Mouse (Mus musculus): ENCODE measurements at regions not wholly inside any gene's neighbourhood (a gene's known extent, or its start where the extent isn't known, plus 50 kb on each side); places are given as distances from the start of the nearest gene placed in this dataset.

DNA sequence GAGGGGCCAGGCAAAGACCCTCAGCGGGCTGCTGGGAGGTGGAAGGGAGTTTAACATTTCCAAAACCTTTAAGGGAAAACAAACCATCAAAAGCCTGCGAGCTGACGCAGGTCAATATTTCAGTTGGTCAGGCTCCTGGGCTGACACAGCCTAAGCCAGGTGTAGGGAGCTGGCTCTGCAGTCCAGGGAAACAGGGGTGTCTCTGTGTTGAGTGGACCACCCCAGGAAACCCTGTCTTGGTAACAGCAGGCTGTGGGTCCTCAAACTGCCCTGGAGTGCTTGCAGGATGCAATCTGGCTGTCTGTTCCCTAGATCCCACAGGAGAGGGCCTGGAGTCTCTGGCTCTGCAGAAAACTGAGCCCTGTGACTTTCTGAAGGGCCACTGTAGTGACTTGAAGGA is 236.2 kb upstream of the Tle3 start:
- DNase-seq (ENCODE audit: low spot score) = no peak

DNA sequence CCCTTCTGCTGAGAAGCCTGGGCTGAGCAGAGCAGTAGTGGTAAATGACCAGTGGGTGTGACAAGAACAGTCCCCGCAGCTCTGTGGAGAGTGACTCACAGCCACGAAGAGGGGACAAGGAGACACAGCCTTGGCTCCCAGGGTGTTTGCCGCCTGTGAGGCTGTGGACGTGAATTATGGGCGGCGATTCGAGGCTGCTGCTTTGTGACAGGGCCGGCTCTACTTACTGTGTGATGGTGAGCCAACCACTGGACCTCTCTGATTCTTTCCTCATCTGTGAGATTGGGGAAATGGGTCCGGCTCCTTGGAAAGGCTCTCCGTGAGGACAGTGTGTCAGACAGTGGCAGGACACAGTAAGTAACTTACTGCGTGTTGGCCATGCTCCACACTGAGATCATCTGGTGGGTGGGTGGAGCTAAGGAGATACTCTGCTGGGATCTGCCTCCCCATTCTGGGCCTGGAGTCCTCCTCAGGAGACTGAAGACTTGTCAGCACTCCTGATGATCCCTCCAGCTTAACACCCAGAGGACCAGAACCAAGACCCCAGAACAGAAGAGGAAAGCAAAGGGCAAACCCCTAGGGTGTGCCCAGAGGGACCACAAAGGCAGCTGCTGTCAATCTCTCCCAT is 233.3 kb upstream of the Tle3 start:
- DNase-seq (ENCODE audit: low spot score) = no peak

DNA sequence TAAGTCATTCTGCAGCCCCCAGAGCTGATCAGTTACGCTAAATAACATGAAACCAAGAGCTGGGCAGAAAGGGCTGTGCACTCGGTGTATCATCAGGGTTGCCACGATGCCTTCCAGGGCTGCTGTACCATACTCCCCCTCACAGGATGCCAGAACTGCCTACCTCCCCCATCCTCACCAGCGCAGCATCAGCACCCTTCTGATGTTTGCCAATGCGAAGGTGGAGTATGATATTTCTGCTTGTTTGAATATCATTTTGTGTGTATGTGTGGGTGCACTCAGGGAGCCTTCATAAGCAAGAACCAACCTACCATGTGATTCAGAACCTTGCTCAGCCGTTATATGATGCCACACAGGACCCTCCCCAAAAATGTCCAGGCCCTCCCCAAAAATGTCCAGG is 229.1 kb upstream of the Tle3 start:
- DNase-seq (ENCODE audit: low spot score) = no peak

DNA sequence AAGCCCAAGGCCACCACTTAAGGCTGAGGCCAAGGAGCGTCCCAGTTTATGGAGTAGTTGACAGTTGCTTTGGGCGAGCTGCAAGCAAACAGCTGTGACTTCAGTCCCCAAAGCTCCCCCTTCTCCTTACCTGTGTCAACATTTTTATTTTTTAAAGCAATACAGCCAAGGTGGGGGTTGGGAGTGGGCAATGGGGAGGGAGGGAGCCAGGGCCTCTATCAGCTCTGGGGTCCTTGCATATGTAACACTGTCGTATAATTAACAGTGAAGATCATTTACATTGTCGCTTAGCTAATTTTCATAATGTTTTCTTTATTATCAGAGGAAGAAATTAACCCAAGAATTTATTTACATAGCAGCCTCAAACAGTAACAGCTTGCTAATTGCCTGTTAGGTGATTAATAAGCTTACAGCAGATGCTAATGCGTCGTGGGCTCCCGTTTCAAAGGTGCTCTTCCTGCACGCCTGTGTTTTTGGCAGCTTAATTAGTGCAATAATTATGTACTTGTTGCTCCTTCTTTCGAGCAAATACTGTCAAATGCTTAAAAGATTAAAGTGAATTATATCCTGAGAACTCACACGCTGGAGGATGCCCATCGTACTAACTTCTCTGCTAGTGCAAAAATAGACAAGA is 227.4 kb upstream of the Tle3 start:
- DNase-seq (ENCODE audit: low spot score) = no peak

DNA sequence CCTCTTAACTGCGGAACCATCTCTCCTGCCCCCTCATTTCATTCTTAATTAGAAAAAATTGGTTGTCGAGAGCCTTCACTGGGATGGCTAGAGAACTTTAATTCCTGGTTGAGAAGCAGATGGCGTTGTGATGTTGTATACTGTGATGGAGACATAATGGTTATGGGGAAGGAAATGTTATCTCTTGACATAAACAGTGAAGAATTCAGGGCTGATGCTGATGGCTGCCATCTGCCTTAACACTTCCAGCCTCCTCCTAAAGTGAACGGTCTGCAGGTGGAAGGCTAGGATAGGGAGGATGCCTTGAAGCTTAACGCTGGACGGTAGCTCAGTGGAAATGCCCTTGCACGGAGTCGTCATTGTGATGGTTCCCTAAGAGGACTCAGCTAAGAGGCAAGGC is 226.4 kb upstream of the Tle3 start:
- no peak for DNase-seq (ENCODE audit: low spot score)

DNA sequence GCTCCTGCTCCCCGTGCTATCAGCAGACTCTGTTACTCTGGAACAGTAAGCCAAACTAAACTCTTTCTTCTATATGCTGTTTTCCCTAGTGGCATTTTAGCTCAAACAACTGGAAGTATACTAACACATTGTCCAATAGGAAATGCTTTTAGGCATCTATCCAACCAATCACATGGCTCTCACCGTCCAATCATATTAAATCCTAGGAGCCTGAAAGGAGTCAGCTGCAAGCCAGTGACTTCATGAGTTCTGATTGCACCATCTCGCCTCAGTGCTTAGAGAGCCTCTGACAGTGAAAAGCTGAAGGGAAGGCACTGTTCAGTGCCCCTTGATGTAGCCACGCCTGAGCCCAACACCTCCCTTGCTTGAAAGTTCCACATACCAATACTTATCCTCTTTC is 221.0 kb upstream of the Tle3 start:
- DNase-seq (ENCODE audit: low spot score) = no peak

DNA sequence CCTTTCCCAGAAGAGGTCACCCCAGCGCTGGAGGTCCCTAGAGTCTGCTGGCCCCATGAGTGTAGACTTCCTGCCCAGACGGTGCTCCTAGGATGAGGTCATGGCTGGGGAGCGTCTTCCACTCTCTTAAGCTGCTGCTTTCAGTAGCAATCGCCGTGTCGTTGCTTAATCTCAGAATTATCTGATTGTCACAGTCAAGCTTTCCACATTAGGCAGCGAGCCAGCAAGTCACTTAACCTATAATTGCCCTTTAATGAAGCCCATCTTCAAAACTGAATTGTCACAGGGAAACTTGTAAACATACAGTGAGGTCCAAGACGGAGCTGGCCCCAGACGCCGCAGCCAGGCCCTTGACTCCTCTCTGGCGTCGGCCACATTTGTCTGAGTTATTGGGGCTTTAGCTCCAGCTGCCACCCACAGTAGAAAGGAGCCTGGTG is 220.2 kb upstream of the Tle3 start:
- DNase-seq (ENCODE audit: low spot score) = no peak

DNA sequence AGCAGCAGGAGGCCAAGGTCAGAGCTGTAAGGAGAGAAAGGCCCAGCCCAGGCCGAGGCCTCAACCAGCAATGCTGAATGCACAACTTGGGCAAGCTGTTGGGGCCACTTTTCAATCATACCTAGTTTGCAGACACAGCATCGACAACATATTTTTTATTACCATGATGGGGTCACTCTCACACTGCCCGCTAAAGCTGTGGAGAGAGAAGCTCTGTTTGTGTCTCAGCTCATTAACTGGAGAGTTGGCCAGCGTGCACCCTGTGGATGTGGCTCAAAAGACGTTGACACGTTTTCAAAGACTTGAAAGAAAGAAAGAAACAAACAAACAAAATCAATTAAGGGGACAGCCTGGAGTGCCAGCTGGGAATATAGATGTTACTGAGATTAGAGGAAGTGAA is 217.4 kb upstream of the Tle3 start:
- DNase-seq (ENCODE audit: low spot score) = no peak

DNA sequence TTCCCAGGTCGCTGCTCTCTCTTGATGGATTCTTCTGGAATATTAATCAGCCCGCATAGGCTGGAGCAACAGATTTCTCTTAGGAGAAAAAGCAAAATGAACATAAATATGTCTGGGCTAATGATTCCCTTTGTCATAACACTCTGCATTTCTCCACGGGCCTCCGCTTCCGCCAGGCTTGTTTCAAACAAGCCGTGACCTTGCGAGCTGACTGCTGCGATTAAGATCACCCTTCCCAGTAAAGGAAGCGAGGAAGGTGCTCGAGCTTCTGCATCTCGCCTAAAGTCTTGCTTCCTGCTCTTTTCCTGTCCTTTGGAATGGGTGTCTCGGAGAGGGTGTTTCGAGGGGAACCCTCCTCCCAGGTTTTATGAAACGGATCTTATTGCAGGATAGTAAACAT is 216.3 kb upstream of the Tle3 start:
- no peak for DNase-seq (ENCODE audit: low spot score)

DNA sequence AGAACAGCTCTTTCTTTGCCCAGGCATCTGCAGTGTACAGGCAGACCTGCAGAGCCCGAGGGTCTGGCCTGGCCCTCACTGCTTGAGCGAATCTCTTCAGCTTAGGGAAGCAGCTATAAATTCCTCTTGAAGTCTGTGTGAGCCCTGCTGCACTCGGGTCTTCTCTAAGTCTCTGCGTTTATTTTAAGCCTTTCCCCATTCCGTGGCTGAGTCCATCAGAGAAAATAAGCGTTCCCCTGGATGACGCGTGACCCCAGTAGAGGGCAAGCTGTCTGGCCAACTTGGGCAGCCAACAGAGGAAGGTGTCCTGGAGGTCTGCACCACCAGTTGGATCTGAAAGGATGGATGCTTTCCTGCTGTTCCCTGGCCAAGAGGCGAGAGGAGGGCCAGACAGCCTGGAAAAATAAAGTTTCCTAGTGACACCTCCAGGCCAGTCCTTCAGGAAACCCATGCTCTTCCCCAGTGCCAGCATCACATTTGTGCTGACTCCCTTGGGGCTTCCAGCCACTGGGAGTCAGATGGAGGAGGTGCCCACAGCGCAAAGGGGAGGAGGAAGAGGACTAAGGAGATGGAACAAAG is 213.9 kb upstream of the Tle3 start:
- no peak for DNase-seq (ENCODE audit: low spot score)

DNA sequence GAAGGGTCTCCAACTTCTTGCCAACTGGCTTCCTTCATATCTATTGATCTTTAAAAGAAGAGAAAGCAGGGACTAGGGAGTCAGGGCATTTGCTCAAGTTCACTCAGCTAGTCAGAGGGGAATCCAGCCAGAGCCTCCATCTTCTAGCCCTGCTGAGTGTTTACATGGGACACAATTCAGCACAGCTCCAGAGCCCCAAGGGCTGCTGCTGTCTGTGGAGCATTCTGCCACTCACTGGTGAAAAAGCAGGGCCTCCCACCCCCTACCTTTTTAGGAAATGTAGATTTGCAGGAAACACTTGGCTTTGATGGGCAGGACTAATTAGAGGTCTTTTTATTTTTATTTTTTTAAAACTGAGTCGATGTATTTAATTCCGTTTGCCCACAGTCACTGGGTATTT is 213.0 kb upstream of the Tle3 start:
- no peak for DNase-seq (ENCODE audit: low spot score)

DNA sequence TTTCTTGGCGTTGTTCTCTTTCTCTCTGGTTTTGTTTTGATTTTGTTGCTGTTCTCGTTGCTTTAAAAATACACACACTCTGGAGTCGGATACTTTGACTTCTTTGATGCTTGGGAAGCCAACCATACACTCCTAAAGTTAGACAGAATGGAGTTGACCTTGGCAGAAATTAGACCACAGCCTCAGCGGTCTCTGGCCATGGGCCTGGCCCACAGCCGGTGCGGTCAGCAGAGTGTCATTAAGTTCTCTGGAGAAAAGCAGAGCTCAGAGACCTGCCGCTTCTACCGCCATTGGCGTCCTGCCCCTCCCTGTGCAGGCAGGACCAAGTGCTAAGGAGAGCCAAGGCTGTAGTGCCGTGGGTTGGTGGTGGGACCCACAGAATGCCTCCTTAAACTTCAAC is 212.6 kb upstream of the Tle3 start:
- DNase-seq (ENCODE audit: low spot score) = no peak

DNA sequence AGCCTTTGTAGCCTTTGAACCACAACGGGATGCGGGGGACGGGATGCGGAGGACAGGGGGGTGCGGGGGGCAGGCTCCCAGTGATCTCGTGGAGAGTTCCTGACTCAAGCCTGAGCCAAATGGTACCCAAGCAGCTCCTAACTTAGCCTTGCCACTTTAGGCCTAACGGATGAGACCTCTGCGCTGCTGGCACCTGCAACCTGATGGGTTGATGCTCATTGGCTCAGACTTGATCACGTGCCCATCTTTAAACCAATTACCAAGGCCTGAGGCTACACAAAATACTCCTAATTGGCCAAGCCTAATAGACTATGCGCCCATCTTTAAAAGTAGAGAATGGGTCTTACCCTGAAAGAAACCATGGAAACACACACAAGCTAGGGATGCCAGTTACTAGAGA is 209.3 kb upstream of the Tle3 start:
- no peak for DNase-seq (ENCODE audit: low spot score)

DNA sequence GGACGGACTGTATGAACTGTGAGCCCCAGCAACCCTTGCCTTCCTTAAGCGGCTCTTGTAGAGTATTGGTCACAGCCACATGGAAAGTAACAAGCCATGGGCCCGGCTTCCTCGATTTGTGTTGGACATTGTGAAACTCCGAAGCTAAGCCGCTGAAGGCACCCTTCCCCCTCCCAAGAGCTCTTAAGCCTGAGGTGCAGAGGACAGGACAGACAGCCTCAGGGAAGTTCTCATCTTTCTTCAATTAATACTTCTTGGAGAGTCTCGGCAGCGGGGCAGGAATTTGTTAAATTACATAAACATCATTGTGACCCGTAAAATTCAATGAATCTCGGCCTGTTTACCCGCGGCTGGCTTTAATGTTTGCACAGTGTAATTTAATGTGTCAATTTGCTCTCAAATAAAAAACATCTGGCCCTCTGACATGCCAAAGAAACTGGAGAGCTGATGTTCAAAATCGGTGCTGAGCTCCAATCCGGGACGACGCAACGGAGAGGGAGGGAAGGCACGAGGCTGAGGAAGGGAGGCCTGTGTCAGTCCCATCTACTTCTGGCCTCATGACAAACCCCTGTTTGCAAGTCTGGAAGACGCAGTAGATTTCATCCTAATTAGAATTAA is 208.4 kb upstream of the Tle3 start:
- no peak for DNase-seq (ENCODE audit: low spot score)

DNA sequence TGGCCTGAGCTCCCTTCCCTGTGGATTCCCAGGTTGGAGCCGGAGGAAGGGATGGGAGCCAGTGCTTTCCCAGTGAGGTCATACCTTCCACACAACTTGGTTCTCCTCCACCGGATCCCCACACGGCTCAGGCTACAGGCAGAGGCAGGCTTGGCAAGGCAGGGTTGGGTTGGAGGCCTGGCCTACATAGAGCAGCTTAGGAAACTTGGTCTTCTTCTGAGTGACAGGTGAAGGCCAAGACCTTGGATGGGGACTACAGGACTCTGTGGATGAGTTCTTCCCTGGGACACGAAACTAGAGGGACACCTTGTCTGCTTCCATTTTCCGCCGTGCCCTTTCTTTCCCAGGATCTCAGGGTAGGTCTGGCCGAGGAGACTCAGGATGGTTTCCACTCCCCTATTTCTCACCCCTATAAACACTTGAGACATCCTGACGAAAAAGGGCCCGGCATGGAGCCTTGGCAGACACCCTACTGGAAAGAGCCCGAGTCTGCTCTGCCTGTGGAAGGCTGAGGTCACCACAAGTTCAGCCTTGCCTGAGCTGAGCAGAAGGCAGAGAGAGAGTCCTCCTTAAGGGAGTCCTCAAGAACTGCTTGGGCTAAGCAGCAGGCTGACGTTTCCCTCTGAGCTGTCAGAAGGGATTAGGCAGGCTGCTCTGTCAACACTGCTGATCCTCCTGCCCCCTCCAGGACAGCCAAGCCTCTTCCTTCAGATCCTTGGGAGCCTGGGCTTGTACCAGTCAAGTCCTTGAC is 207.5 kb upstream of the Tle3 start:
- DNase-seq (ENCODE audit: low spot score) = peak; percentile 35

DNA sequence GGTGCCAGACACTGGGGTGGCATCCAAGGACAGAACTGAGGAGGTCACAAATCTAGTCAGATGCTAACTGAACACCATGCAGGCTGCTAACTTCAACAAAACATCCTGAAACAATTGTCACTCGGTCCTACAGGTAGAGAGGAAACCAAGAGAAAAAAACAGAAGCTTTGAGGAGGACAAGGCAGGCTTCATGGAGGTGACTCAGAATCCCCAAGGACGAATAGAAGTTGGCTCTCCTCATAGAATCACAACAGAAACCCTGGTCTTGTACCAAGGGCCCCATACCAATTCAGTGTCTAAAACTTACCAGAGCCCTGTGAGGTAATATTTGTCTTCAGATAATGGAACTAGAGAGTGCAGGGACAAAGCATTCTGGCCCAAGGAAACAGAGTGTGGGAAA is 206.1 kb upstream of the Tle3 start:
- DNase-seq (ENCODE audit: low spot score) = no peak

DNA sequence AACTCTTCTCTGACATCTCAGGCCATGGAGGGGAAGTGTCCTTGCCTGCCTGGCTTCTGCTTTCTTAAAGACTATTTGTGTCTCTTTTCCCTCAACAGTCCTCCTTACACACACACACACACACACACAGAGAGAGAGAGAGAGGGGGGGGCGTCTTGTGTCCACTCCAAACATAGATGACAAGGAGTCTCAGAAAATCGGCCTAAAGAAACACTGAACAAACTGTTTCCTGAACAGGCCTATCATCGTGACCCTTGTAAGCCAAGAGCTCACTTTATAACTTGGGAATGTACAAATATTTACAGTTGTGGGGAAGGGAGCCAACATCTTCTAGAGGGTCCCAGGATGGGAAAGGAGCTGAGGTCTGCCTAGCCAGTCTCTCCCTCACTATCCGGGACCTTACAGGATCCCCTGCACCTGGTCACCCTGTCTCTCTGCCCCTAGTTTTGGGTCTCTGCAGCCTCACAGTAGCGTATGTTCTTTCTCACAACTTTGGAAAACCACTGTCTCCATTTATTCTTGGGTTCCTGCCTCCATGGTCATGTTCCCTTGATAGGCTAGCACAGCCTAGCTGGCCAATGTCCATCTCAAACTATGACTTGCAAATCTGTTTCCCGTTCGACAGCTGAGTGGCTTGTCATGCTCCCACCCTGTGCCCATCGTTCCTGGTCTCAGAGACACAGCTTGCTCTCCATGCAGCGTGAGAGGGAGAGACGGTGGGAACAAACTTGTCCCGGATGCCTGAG is 204.9 kb upstream of the Tle3 start:
- DNase-seq (ENCODE audit: low spot score) = no peak

DNA sequence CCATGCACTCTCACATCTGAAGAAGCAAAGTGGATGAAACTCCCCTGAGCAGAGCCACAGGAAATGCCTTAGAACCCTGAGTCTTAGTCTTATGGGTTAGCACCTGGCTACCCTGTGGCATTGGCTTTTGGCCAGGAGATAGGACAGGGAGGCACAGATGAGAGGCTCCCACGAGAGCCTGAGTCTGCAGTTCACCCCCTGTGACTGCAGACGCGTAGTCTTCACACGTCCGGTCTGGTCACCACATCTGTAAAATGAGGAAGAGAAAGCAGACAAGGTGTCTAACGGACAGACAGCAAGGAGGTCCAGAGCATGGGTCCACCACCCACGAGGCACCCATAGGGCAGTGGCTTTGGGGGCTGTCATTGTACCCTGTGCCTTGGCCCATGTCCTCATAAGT is 203.2 kb upstream of the Tle3 start:
- DNase-seq (ENCODE audit: low spot score) = no peak

DNA sequence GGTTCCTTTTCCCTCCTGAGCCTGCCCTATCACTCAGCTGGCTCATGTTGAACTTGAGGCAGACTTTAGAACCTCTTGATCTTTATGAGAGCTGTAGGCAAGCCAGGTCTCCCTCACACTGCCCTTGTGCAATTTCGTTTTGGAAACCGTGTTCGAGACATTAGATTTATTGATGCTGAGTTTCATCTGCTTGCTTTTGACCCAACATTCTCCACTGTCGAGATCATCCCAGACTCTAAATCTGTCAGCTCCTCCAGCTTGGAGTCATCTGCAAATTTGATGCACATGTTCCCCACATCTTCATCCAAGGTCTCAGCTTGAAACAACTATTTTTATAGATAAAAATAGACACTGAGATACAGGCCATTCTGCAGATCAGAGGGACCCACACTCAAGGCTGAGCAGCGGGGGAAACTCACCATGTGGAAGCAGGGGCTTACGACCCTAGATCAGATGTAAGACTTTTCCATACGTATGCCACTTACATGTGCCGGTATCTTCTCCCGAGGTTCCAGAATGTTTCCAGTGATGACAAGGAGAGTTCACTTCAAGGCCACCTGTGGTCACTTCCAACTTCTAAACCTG is 202.6 kb upstream of the Tle3 start:
- DNase-seq (ENCODE audit: low spot score) = no peak

DNA sequence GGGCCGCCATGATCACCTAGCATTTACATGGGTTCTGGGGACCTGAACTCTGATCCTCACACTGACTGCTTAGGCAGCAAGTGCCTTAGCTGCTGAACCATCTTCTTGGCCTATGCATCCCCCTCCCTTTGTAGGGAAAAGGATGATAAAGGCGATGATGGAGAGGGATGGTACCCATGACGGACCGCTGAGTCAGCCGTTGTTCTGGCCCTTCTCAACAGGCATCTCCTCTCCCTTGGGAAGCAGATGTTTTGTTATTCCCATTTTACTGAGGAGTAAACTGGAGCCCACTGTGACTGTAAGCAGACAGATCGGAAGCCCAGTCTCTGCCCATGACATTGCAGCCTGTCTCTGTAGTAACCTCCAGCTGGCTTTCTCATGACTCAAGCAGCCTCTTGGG is 201.2 kb upstream of the Tle3 start:
- DNase-seq (ENCODE audit: low spot score) = no peak

DNA sequence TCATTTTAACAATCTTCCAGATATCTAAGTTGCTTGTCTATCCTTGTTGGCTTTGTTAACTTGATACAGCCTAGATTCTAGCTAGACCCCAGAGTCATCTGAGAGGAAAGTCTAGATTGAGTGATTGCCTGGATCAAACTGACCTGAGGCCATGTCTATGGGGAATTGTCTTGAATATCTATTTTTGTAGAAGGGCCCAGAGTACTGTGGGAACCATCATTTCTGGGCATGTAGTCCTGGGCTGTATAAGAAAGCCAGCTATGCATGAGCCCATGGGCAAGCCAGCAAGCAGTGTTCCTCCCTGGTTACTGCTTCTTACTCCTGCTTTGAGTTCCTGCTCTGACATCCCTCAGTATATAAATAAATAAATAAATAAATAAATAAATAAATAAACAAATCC is 199.7 kb upstream of the Tle3 start:
- no peak for DNase-seq (ENCODE audit: low spot score)

DNA sequence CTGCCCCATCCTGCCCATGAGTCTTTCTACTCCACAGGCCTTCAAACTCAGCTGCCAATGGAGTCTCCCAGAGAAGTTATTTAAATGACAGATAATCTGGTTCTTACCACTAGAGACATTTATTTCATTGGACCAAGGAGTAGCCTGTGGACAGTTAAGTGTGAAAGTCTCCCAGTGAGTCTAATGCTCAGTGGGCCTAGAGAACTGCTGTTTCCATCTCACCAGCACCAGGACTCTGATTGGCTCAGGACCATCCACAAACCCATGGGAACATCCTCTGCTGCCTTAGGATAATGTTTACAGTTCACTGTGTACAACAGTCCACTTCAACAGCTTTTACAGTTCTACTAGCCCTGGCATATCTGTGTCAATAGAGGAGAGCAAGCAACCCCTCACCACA is 198.6 kb upstream of the Tle3 start:
- DNase-seq (ENCODE audit: low spot score) = no peak
